Mouse (Mus musculus) forelimb bud, embryonic 11.5 days (tissue): ENCODE measurements around the gene Fam166b.

ENCODE experiments used
- DNase-seq: peaks from one replicate; pipeline ENCODE4 v3.0.0-alpha.2; 2012; ENCODE audit warnings: low read depth, low spot score

Fam166b gene

GRCm38 (mm10) chr4:43428946-43429345 lies at the start of gene Fam166b:
Gene Fam166b (minus strand): TSS chr4:43429134.
- DNase-seq: no peak

GRCm38 (mm10) chr4:43478534-43478858 lies 49.6 kb upstream of the Fam166b start:
- DNase-seq: no peak

GRCm38 (mm10) chr4:43477857-43478533 lies 49.1 kb upstream of the Fam166b start:
- DNase-seq: peak; percentile 90

GRCm38 (mm10) chr4:43476604-43477003 lies 47.7 kb upstream of the Fam166b start:
- no peak for DNase-seq

- DNase-seq: no peak
Measured at GRCm38 (mm10) chr4:43473636-43474035, 44.7 kb upstream of the Fam166b start.

GRCm38 (mm10) chr4:43470301-43470700 lies 41.4 kb upstream of the Fam166b start:
- DNase-seq: no peak

GRCm38 (mm10) chr4:43466872-43467271 lies 37.9 kb upstream of the Fam166b start:
- DNase-seq: no peak

- no peak for DNase-seq
Measured at GRCm38 (mm10) chr4:43465935-43466334, 37.0 kb upstream of the Fam166b start.

GRCm38 (mm10) chr4:43463102-43463501 lies 34.2 kb upstream of the Fam166b start:
- DNase-seq: no peak

GRCm38 (mm10) chr4:43457124-43457523 lies 28.2 kb upstream of the Fam166b start:
- no peak for DNase-seq

GRCm38 (mm10) chr4:43456470-43456869 lies 27.5 kb upstream of the Fam166b start:
- DNase-seq: no peak

- DNase-seq: no peak
Measured at GRCm38 (mm10) chr4:43454041-43454836, 25.3 kb upstream of the Fam166b start, which contains the start of gene Cd72. Gene Cd72 (minus strand): TSS chr4:43454628.

GRCm38 (mm10) chr4:43453413-43453812 lies 24.5 kb upstream of the Fam166b start:
- no peak for DNase-seq

GRCm38 (mm10) chr4:43452315-43452714 lies 23.4 kb upstream of the Fam166b start:
- DNase-seq: no peak

GRCm38 (mm10) chr4:43448554-43448953 lies 19.6 kb upstream of the Fam166b start:
- no peak for DNase-seq

- no peak for DNase-seq
Measured at GRCm38 (mm10) chr4:43447251-43447650, 18.3 kb upstream of the Fam166b start.

GRCm38 (mm10) chr4:43443511-43443910 lies 14.6 kb upstream of the Fam166b start:
- DNase-seq: no peak

GRCm38 (mm10) chr4:43442456-43443361 lies 13.8 kb upstream of the Fam166b start:
- DNase-seq: peak; percentile 75

GRCm38 (mm10) chr4:43442044-43442443 lies 13.1 kb upstream of the Fam166b start:
- DNase-seq: peak; percentile 100

GRCm38 (mm10) chr4:43441639-43442038 lies 12.7 kb upstream of the Fam166b start, which contains the start of gene Tesk1:
Gene Tesk1 (plus strand): TSS chr4:43441939.
- DNase-seq: no peak

- DNase-seq: no peak
Measured at GRCm38 (mm10) chr4:43432832-43433231, 3.9 kb upstream of the Fam166b start.

GRCm38 (mm10) chr4:43431690-43432089 lies 2.8 kb upstream of the Fam166b start:
- DNase-seq: peak; percentile 90
